In the genomic region with DNA sequence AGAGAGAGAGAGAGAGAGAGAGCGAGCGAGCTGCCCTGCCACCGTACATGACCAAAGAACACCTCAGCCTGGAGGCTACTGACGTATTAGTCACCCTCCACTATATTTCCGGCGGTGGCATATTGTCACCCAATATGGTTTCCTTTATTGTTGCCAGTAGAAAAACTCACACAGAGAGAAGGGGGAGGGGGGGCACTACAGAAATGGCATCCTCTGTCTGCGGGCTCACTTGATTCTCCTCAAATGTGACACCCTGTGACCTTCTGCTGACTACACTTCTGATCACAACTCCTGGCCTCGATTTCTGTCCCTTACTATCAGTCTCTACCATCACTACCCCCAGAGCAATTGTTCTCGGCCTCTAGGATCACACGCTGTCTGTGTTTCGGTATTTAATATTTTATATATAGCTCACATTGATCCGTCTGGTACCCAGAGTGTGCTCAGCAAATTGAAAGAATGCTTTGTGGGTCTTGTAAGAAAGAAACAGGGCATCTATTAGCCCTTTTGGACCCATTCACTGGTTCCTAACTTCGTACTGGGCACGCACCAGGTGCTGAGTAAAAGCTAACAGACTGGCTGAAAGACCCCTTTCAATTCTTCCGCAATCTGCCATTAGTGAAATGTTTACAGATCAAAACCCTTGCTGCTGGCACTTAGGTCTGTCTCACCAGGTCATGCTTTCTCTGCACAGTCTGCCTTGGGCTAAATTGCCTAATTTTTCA, we compare ENCODE assay signal across 10 mouse cellular contexts.
DNase-seq lines count a peak whose midpoint lies in the region; ATAC-seq and TF ChIP-seq lines count a peak whose summit lies in the region.
"Had no signal": no experiment of that assay in that cellular context is flagged by ENCODE, and none has a peak within 500 bp of the region (broad histone marks: within the 10 kb centered on the region; RNA-seq: fewer than 3 reads in every experiment).

No protein-coding gene starts in this region.

- 49% methylated on average over 15 of the region's 15 CpGs for WGBS in lung, embryonic 14.5 days
- WGBS in hindbrain, embryonic 12.5 days, result 45% methylated on average over 13 of the region's 15 CpGs
- 34% methylated on average over 15 of the region's 15 CpGs for WGBS in neural tube, embryonic 13.5 days

- H3K27me3 ChIP-seq in lung, embryonic 14.5 days (ENCODE audit: insufficient read depth, low read length), result no peaks in the 10 kb centered on the region
- H3K27me3 ChIP-seq in hindbrain, embryonic 12.5 days, result no peaks in the 10 kb centered on the region
- H3K27me3 ChIP-seq in neural tube, embryonic 13.5 days, result no peaks in the 10 kb centered on the region

- H3K4me3 ChIP-seq in lung, embryonic 14.5 days (ENCODE audit: low read depth, low read length), result no peak overlapping the region
- H3K4me3 ChIP-seq in hindbrain, embryonic 12.5 days, result no peak overlapping the region
- H3K4me3 ChIP-seq in neural tube, embryonic 13.5 days, result no peak overlapping the region
- H3K4me3 ChIP-seq: gastrocnemius, adult 2 months had no signal

- peaks cover 4% of the 10 kb centered on the region; the same call in 1 of the 2 replicates for H3K36me3 ChIP-seq in lung, embryonic 14.5 days (ENCODE audit: insufficient read depth)
- no peaks in the 10 kb centered on the region for H3K36me3 ChIP-seq in hindbrain, embryonic 12.5 days
- H3K36me3 ChIP-seq in neural tube, embryonic 13.5 days, result no peaks in the 10 kb centered on the region

- H3K4me2 ChIP-seq in lung, embryonic 14.5 days, result no peak overlapping the region; the same call in 1 of the 2 replicates
- H3K4me2 ChIP-seq in hindbrain, embryonic 12.5 days (replicated peaks), result no peak overlapping the region
- H3K4me2 ChIP-seq in neural tube, embryonic 13.5 days, result no peak overlapping the region

- no peaks in the 10 kb centered on the region for H3K9me3 ChIP-seq in lung, embryonic 14.5 days (ENCODE audit: low read depth, low read length)
- H3K9me3 ChIP-seq in hindbrain, embryonic 12.5 days (replicated peaks), result no peaks in the 10 kb centered on the region
- no peaks in the 10 kb centered on the region for H3K9me3 ChIP-seq in neural tube, embryonic 13.5 days

- peak overlapping the region; percentile 56; the same call in 1 of the 2 replicates for H3K27ac ChIP-seq in lung, embryonic 14.5 days (ENCODE audit: low read depth)
- peak overlapping the region; percentile 62 for H3K27ac ChIP-seq in hindbrain, embryonic 12.5 days
- H3K27ac ChIP-seq in neural tube, embryonic 13.5 days (replicated peaks), result peak overlapping the region; percentile 54
- H3K27ac ChIP-seq: gastrocnemius, adult 2 months; macrophage had no signal

- peaks cover 29% of the 10 kb centered on the region for H3K4me1 ChIP-seq in lung, embryonic 14.5 days (ENCODE audit: insufficient read depth)
- peaks cover 65% of the 10 kb centered on the region for H3K4me1 ChIP-seq in hindbrain, embryonic 12.5 days
- peaks cover 60% of the 10 kb centered on the region for H3K4me1 ChIP-seq in neural tube, embryonic 13.5 days (replicated peaks)

- 0 out of 2 replicates have a peak, but pooled peaks have one; percentile 26 for ATAC-seq in lung, embryonic 14.5 days (ENCODE audit: insufficient read depth)
- ATAC-seq in hindbrain, embryonic 12.5 days (ENCODE audit: low FRiP score), result no peak
- no peak for ATAC-seq in neural tube, embryonic 13.5 days (ENCODE audit: low read depth)

- no peak for TF ChIP-seq CTCF in lung, embryonic 14.5 days (IDR thresholded peaks at IDR 0.05; ENCODE audit: low read depth)

- peak; percentile 31 for DNase-seq in lung, embryonic 14.5 days
- no peak for DNase-seq in lung, postnatal 4 days
- peak; percentile 26 to 47 for DNase-seq in cerebellum, postnatal 36 days
- no peak for DNase-seq in right cerebral cortex, adult 18-20 months
- DNase-seq in left cerebral cortex, adult 11 months (ENCODE audit: low spot score), result no peak
- DNase-seq in ovary, postnatal 36 days (ENCODE audit: low spot score), result no peak
- DNase-seq: gastrocnemius, adult 2 months had no signal

- H3K9ac ChIP-seq in lung, embryonic 14.5 days, result no peak overlapping the region
- H3K9ac ChIP-seq in hindbrain, embryonic 12.5 days, result no peak overlapping the region
- H3K9ac ChIP-seq in neural tube, embryonic 13.5 days, result no peak overlapping the region

Comparison
In these comparisons a context has a peak if more than half of its experiments do, and no peak if none do; other contexts are left out.
1. DNase-seq: peak in lung, embryonic 14.5 days (single experiment) and cerebellum, postnatal 36 days (2 of 2); none in lung, postnatal 4 days (0 of 2), right cerebral cortex, adult 18-20 months (single experiment), left cerebral cortex, adult 11 months (single experiment) and ovary, postnatal 36 days (single experiment).
2. Peak in every context shown above with its lines, with median percentiles within 50 percentile points of each other: H3K27ac ChIP-seq.